Mouse (Mus musculus): Measurements from ENCODE around the gene Rom1.
A peak's percentile ranks its signal among the peaks of the same experiment; 100 is the strongest.
"Not testable (repeated sequence)": the region's sequence is repeated elsewhere in the genome, so short reads cannot be mapped to it uniquely, and the experiment has no call there.

Gene Rom1

GRCm38 (mm10) chr19:8929224-8930088 lies at the start of gene Rom1, which contains the start of gene Eml3:
TSS of gene Rom1 (minus strand) at chr19:8929356.
TSS of gene Eml3 (plus strand) at chr19:8929552.
- peak; percentile 81 for DNase-seq (ENCODE audit: low spot score)

- no peak for DNase-seq (ENCODE audit: low spot score)
These were observed 47.4 kb upstream of the Rom1 start for GRCm38 (mm10) chr19:8976535-8976934.

GRCm38 (mm10) chr19:8975491-8975890 lies 46.3 kb upstream of the Rom1 start:
- no peak for DNase-seq (ENCODE audit: low spot score)

- no peak for DNase-seq (ENCODE audit: low spot score)
These were observed 45.5 kb upstream of the Rom1 start for GRCm38 (mm10) chr19:8974638-8975037.

GRCm38 (mm10) chr19:8972491-8972890 lies 43.3 kb upstream of the Rom1 start:
- not testable (repeated sequence) for DNase-seq (ENCODE audit: low spot score)

- DNase-seq (ENCODE audit: low spot score) = no peak
These were observed 38.7 kb upstream of the Rom1 start for GRCm38 (mm10) chr19:8967893-8968292.

- no peak for DNase-seq (ENCODE audit: low spot score)
These were observed 38.2 kb upstream of the Rom1 start for GRCm38 (mm10) chr19:8967373-8967743.

GRCm38 (mm10) chr19:8966590-8967372 lies 37.6 kb upstream of the Rom1 start, which contains the start of gene Eef1g:
TSS of gene Eef1g (plus strand) at chr19:8967041.
- DNase-seq (ENCODE audit: low spot score) = peak; percentile 97

GRCm38 (mm10) chr19:8966198-8966589 lies 37.0 kb upstream of the Rom1 start:
- DNase-seq (ENCODE audit: low spot score) = no peak

GRCm38 (mm10) chr19:8965771-8966170 lies 36.6 kb upstream of the Rom1 start:
- DNase-seq (ENCODE audit: low spot score) = no peak

- DNase-seq (ENCODE audit: low spot score) = no peak
These were observed 35.9 kb upstream of the Rom1 start for GRCm38 (mm10) chr19:8965075-8965474.

GRCm38 (mm10) chr19:8962256-8962655 lies 33.1 kb upstream of the Rom1 start:
- DNase-seq (ENCODE audit: low spot score) = no peak

- DNase-seq (ENCODE audit: low spot score) = no peak
These were observed 25.0 kb upstream of the Rom1 start for GRCm38 (mm10) chr19:8954171-8954570.

GRCm38 (mm10) chr19:8953135-8954039 lies 24.2 kb upstream of the Rom1 start, which contains the start of gene Tut1:
TSS of gene Tut1 (plus strand) at chr19:8953847.
- DNase-seq (ENCODE audit: low spot score) = peak; percentile 83

GRCm38 (mm10) chr19:8952241-8952640 lies 23.1 kb upstream of the Rom1 start:
- no peak for DNase-seq (ENCODE audit: low spot score)

GRCm38 (mm10) chr19:8950190-8950589 lies 21.0 kb upstream of the Rom1 start:
- DNase-seq (ENCODE audit: low spot score) = no peak

- DNase-seq (ENCODE audit: low spot score) = no peak
These were observed 17.8 kb upstream of the Rom1 start for GRCm38 (mm10) chr19:8946929-8947328.

GRCm38 (mm10) chr19:8945251-8945650 lies 16.1 kb upstream of the Rom1 start:
- no peak for DNase-seq (ENCODE audit: low spot score)

- DNase-seq (ENCODE audit: low spot score) = no peak
These were observed 15.6 kb upstream of the Rom1 start for GRCm38 (mm10) chr19:8944750-8945149.

GRCm38 (mm10) chr19:8944062-8944461 lies 14.9 kb upstream of the Rom1 start:
- no peak for DNase-seq (ENCODE audit: low spot score)

GRCm38 (mm10) chr19:8943047-8943446 lies 13.9 kb upstream of the Rom1 start:
- DNase-seq (ENCODE audit: low spot score) = no peak
